In genomic region chr13:24686705-24687665, GRCm38 (mm10) we compare ENCODE assay signal across 8 mouse cellular contexts. TPM values are rescaled to one million over a fixed set of nuclear protein-coding genes. Genes with fewer than 3 reads are reported as not detected.
A peak's percentile ranks its signal among the peaks of the same experiment; 100 is the strongest.
DNase-seq lines count a peak whose midpoint lies in the region; ATAC-seq and TF ChIP-seq lines count a peak whose summit lies in the region.

No protein-coding gene starts in this region.

- TF ChIP-seq CTCF in forebrain, postnatal 0 days (IDR thresholded peaks at IDR 0.05; ENCODE audit: low read depth) = peak; percentile 98

- DNase-seq in MN1 (ENCODE audit: low spot score) = peak; percentile 72
- DNase-seq in cerebellum, adult 18-20 months = peak; percentile 70 to 81
- DNase-seq in forebrain, postnatal 0 days = peak; percentile 96
- peak; percentile 78 for DNase-seq in layer of hippocampus, adult 9-10 months (ENCODE audit: low spot score)
- peak; percentile 46 for DNase-seq in ovary, postnatal 10 days (ENCODE audit: low spot score)
- DNase-seq in thymus, postnatal 0 days (ENCODE audit: low spot score) = peak; percentile 77

- H3K4me2 ChIP-seq in forebrain, postnatal 0 days (ENCODE audit: low read depth) = peak overlapping the region; percentile 25
- no peak overlapping the region for H3K4me2 ChIP-seq in lung, embryonic 16.5 days (ENCODE audit: low read depth, low read length)

- H3K9me3 ChIP-seq in forebrain, postnatal 0 days (ENCODE audit: low read length) = no peaks in the 10 kb centered on the region
- no peaks in the 10 kb centered on the region for H3K9me3 ChIP-seq in lung, embryonic 16.5 days (ENCODE audit: control insufficient read depth, low read length)

- peak; percentile 96 for ATAC-seq in forebrain, postnatal 0 days
- ATAC-seq in hematopoietic stem cell, adult 5-6 weeks (replicated peaks in 1 of 2; ENCODE audit: insufficient read depth in 1 of 2, low FRiP score in 2 of 2, low TSS enrichment in 1 of 2, low read depth in 1 of 2, poor library complexity in 2 of 2, severe bottlenecking in 2 of 2) = peak; percentile 65 to 77
- ATAC-seq in lung, embryonic 16.5 days (ENCODE audit: low read depth) = peak; percentile 67

- H3K9ac ChIP-seq in forebrain, postnatal 0 days = peak overlapping the region; percentile 15
- H3K9ac ChIP-seq in lung, embryonic 16.5 days (ENCODE audit: low read length) = no peak overlapping the region

- 10% methylated on average over 15 of the region's 15 CpGs for WGBS in forebrain, postnatal 0 days
- 33% methylated on average over 15 of the region's 15 CpGs for WGBS in lung, embryonic 16.5 days

- peaks cover 6% of the 10 kb centered on the region for H3K36me3 ChIP-seq in forebrain, postnatal 0 days (ENCODE audit: insufficient read depth)
- no peaks in the 10 kb centered on the region for H3K36me3 ChIP-seq in lung, embryonic 16.5 days (ENCODE audit: control insufficient read depth, insufficient read depth, low read length)

- no peaks in the 10 kb centered on the region for H3K4me1 ChIP-seq in forebrain, postnatal 0 days (ENCODE audit: insufficient read depth)
- no peaks in the 10 kb centered on the region for H3K4me1 ChIP-seq in lung, embryonic 16.5 days (replicated peaks; ENCODE audit: control insufficient read depth, insufficient read depth, low read length)

- H3K27me3 ChIP-seq in forebrain, postnatal 0 days (ENCODE audit: insufficient read depth, low read length) = no peaks in the 10 kb centered on the region
- no peaks in the 10 kb centered on the region for H3K27me3 ChIP-seq in lung, embryonic 16.5 days (ENCODE audit: control insufficient read depth, insufficient read depth, low read depth, low read length)

- peak overlapping the region; percentile 30 for H3K27ac ChIP-seq in forebrain, postnatal 0 days (ENCODE audit: low read depth, low read length)
- H3K27ac ChIP-seq in lung, embryonic 16.5 days (ENCODE audit: low read length) = no peak overlapping the region

- H3K4me3 ChIP-seq in forebrain, postnatal 0 days (ENCODE audit: low read depth, low read length) = peak overlapping the region; percentile 25
- H3K4me3 ChIP-seq in lung, embryonic 16.5 days (ENCODE audit: low read length) = no peak overlapping the region

RNA-seq across cellular contexts. Expression of gene Armh2, which starts 54.0 kb away (rescaled TPM):
- 0.86 TPM in 1 of 2 replicates, not detected in the other for total RNA-seq in forebrain, postnatal 0 days (2014; rRNA removed)
- polyA plus RNA-seq in forebrain, postnatal 0 days (2015; fragmentation: Nextera tagmentation; extraction: Ambion mirVana) = not detected in 2 replicates
- not detected in 2 replicates for total RNA-seq in hematopoietic stem cell, adult 5-6 weeks (2017)
- polyA plus RNA-seq in lung, embryonic 16.5 days (2015; fragmentation: Nextera tagmentation; extraction: Ambion mirVana) = not detected in 2 replicates
- polyA plus RNA-seq in thymus, postnatal 0 days (2015; fragmentation: Nextera tagmentation; extraction: Ambion mirVana) = not detected in 2 replicates

Comparison
In these comparisons a context has a peak if more than half of its experiments do, and no peak if none do; other contexts are left out.
1. DNase-seq: peak in every context shown above with its lines; median percentile 96 in forebrain, postnatal 0 days; 78 in layer of hippocampus, adult 9-10 months; 77 in thymus, postnatal 0 days; 76 in cerebellum, adult 18-20 months; 72 in MN1; 46 in ovary, postnatal 10 days.